Mouse (Mus musculus): ENCODE data around the gene Pias3.

DNA sequence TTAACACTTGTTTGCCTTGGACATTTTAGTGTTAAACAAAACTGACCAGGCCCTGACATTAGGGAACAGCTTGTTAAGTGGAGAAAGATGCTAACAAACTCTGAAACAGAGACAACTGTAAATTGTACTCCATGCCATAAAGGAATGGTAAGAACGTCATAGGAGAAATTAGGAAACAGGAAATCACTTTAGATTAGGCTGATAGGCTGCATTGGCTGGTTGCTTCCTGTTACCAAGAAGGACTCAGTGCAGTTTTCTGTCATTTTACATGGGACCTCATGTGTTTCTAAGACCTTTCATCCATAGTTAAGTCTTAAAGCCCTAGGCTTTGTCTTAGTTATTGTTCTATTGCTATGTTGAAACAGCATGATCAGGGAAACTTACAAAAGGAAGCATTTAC lies 50.6 kb downstream of the Pias3 start:
- TF ChIP-seq CTCF (conservative IDR thresholded peaks at IDR 0.05; ENCODE audit: low read length) (no peak), POU5F1 (IDR thresholded peaks at IDR 0.05; ENCODE audit: borderline replicate concordance, low read length) (no peak), NANOG (IDR thresholded peaks at IDR 0.05; ENCODE audit: borderline replicate concordance, low read length) (no peak)
